Mouse (Mus musculus) telencephalon, adult 2 months (tissue): ENCODE measurements around the gene Cox10.

Experiments
- DNase-seq: peaks from one replicate; pipeline ENCODE4 v3.0.0-alpha.2; 2011; ENCODE audit warnings: low read depth, low spot score

The Cox10 gene

GRCm38 (mm10) chr11:64047432-64047831 is 31.8 kb downstream of the Cox10 start:
- no peak for DNase-seq

- no peak for DNase-seq
These were observed 34.2 kb downstream of the Cox10 start for GRCm38 (mm10) chr11:64045041-64045440.

- peak; percentile 12 for DNase-seq
These were observed 35.2 kb downstream of the Cox10 start for GRCm38 (mm10) chr11:64044024-64044423.

- no peak for DNase-seq
These were observed 38.0 kb downstream of the Cox10 start for GRCm38 (mm10) chr11:64041281-64041680.

DNA sequence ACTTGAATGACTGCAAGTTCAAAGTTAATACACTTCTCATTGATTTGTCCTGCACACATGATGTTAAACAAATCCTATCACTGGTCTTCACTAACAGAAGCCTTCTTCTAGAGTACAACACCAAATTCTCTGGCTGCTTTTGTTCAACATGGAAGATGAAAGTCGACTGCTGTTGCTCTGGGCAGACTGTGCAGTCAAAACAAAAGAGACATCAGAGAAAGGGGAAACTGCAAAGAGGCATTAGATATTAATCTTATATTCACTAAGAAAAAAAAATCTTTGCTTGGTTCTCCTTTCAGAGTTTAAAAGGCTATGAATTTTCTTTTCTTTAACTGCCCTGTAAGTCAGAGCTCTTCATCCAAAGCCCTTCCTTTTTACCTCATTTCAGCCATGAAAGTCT is 39.7 kb downstream of the Cox10 start:
- DNase-seq: no peak

DNA sequence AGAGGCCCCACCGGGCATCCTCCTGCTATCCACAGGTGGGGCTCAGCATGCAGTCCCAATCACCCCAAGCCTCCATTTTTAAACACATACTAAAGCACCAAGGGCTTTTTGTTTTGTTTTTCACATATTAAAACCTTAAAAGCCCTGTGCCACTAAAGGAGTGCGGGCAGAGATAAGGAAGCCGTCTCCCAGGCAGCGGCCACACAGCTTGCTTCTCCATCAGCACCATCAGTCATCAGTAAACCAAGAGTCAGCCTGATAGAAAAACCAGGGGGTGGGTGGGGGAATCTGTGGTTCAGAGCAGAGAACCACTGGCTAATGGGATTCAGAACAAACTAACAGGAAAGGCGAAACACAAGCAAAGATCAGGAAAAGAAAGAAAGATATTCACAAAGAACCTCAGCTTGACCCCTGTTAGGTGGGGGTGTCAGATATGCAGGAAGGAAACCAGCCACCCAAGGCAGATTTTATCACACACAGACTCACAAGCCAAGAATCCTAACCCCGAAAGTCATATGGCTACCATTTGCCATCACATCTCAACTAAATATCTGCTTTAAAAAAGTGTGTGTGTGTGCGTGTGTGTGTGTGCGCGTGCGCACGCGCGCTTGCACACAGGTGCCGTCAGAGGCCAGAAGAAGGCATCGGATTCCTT is 41.7 kb downstream of the Cox10 start:
- DNase-seq: no peak

DNA sequence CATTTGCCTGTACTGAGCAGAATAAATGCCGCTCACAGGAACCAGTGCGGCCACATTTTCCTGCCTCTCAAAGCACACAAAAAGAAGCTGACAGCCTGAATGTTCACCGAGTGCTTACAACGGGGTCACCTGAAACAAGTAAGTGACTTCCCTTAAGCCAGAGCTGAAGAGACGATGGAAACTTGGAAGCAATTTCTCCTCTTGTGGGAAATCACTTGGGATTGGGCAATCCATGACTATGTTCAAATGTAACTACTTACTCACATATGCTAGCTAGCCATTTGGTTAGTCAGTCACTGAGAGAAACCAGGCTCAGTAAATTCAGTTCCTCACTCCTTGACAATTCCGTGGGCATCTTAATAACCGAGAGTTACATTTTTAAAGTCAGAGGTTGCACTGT is 43.0 kb downstream of the Cox10 start:
- DNase-seq: no peak

- DNase-seq: no peak
These were observed 43.6 kb downstream of the Cox10 start for GRCm38 (mm10) chr11:64035709-64036108.

DNA sequence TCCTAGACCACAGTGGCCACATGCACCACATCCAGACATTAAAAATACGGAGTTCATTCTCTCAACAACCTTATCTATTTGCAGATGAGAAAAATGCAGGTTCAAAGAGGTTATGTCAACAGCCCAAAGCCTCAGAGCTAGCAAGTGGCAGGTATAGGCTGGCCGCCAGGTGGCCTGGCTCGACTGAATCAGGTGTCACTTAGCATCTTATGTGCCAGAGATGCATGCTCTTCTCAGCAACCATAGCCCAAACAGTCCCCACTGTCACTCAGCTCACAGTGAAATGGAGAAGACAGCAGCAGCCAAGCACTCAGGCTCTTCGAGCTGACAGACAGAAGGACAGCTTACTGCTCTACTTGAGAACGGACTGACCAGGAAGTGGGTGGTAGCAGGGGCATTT is 44.6 kb downstream of the Cox10 start:
- no peak for DNase-seq

- no peak for DNase-seq
These were observed 51.8 kb downstream of the Cox10 start for GRCm38 (mm10) chr11:64027423-64027822.

DNA sequence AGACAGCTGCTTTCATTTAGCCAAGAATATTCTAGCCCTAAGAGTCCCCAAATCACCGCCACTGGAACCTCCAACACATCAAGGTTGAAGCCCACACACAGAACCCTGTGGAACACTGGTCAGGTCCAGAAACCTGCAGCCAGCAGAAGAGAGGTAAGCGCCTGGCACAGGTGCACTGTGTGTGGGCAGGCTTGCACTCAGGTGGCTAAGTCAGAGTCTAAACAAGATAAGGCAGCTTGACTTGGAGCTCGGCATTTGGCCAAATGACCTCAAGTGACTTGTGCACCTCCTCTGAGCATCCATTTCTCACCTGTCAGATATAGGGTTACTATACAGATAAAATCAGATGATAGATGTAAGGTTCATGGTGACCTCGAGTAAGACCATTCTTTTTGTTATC is 53.4 kb downstream of the Cox10 start:
- DNase-seq: no peak

DNA sequence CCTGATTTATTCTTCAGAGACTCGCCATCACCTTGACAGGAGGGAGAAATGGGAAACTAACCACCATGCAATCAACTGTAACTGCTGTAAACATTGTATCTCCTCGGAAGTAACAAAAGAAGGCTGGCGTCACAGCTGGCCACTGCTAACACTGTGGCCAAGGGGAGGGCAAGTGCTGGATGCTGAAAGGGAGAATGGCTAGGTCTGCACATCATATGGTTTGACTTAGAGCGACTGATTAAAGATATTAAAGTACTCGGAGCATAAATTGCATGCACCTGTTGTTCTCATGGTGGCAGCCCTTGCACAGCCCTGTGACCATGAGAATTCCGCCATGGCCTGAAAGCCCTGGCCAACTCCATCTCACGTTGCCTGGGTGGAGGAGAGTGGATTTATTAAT is 54.7 kb downstream of the Cox10 start:
- DNase-seq: no peak

DNA sequence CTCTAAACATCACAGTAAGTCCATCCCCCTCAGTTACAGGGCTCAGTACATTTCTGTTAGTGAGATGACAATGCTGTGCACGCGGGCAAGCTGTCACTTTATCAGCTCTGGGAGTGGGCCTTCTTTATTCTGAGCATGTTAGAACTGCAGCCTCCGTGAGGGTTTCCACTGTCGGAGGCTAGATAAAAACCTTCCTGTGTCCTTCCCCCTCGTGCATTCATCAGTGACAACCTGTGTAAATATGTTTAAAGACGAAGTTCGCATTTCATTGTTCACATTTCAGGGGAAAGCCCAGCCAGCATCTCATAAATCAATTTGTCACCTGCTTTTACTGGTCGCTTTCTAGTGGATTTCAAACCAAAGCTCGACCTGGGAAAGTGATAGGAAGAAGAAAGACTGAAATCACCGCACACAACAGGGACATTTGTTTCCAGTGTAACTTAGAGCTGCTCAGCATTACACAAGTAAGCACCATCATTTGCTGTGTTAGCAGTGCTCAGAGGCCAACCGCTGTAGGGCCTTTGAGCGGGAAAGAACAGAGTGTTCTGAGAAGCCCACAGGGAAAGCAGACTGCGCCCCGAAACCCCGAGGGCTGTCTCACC is 55.8 kb downstream of the Cox10 start:
- DNase-seq: no peak

DNA sequence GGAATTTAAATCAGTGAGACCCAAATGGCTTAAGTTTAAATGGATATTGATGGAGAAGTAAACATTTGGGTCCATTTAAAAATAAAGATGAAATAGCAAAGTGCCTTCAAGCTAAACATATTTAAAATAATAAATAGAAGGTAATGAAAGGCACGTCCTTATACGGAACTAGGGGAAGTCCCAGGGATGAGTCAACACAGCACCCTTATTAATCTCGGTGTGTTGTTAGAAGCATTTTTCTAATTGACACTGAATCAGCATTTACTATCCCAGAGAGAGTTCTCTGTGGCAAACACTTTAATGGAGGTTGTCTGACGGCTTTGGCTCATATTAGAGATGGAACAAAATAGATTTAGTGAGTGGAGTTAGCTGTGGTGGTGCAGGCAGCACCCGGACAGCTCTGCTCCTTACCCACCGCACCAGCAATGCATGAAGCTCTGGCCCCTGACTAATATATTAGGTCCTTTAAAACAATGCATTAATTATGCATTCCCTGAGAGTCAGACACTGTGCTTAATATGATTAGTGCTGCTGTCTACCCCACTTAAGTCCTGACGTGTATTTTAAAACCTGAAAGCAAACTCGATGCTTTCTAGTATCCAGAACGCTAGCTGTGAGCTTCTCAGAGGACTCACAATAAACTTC is 56.7 kb downstream of the Cox10 start:
- no peak for DNase-seq

DNA sequence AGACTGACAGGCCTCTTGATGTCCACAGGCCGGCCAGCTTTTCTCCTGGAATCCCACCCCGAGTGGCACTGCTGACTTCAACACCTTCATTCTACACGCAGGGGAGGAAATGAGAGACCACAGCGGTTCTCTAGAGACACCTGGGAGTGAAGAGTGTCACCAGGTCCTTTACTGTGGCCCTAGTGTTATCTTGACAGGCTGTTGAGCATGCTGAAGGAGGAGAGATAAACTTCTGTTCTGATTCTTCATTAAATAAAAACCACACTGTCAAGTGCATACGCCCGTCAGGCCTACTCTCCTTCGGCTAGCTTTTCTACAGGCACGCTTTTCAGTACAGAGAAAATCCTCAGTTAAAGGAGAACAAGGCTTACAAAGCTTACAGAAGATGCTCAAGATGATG is 60.0 kb downstream of the Cox10 start:
- no peak for DNase-seq

GRCm38 (mm10) chr11:64018165-64018564 is 61.1 kb downstream of the Cox10 start:
- DNase-seq: no peak

- DNase-seq: no peak
These were observed 64.0 kb downstream of the Cox10 start for GRCm38 (mm10) chr11:64015309-64015708.

DNA sequence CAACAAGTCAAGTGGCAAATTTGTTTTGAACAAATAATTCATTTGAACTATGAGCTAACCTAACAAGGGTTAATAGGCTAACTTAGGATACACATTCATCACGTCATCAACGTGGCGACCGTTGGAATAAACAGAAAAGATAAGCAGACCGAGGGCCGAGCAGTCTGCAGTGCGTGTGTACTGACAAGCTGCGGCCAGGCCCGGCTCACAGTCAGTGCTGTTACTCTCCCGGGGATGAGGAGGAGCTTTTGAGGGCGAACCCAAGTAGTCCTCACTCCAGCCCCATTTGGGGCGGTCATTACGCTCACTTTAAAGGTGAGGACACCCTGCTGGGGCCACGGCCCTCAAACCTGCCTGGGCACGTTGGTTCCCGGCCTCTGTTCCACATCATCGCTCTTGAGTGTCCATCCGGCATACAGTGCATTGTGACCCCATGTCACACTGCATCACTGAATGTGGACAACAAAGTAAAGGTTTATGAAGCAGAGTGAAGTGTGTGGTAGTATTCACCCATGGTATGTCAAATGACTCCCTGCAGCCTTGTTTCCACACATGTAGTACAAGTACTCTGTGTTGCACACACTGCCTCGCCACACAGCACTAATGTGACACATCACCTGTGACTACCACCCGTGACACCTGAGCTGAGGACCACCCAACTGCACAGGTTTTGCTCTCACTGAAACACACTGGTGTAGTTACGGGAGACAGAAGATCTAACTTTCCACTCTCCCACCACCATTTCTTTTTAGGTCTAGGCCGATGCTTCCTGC is 68.4 kb downstream of the Cox10 start:
- no peak for DNase-seq

DNA sequence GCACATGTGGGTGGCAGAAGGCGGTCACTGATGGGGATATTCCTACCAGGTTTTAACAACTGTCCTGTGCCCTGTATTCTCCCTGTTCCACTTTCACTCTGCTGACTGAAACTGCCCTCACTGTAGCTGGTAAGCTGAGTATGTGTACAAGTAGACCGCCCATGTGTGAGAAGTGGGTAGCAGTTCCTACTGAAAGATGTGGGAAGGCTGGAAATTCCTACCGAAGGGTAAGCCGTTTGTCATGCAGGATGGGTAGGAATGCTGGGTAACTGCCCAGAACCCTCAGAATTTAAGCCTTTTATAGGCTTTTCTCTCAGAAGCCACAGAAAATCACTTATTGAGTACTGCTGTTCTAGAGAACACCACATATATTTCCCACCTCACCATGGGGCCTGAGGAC is 75.1 kb downstream of the Cox10 start:
- DNase-seq: peak; percentile 34

GRCm38 (mm10) chr11:64003484-64003883 is 75.8 kb downstream of the Cox10 start:
- no peak for DNase-seq

GRCm38 (mm10) chr11:64002629-64003028 is 76.6 kb downstream of the Cox10 start:
- no peak for DNase-seq

DNA sequence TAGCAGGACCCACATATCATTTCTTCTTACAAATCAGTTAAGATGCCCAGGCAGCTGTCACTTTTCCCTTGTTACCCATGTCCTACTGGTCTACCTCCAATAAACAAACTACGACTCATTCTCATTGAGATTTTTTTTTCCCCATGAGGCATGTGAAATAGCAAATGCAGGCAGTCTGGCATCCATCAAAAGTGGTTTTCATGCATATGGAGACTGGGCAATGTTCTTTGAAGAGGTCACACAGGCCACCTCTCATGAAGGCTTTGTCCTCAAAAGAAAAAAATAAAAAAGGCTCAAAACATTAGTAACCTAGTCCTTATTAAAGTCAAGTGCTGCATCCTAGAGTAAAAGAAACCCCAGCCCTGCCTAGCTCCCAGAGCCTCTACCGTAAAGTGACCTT is 78.2 kb downstream of the Cox10 start:
- DNase-seq: no peak
